23 mouse cellular contexts compared by ENCODE assay signal in the genomic region with DNA sequence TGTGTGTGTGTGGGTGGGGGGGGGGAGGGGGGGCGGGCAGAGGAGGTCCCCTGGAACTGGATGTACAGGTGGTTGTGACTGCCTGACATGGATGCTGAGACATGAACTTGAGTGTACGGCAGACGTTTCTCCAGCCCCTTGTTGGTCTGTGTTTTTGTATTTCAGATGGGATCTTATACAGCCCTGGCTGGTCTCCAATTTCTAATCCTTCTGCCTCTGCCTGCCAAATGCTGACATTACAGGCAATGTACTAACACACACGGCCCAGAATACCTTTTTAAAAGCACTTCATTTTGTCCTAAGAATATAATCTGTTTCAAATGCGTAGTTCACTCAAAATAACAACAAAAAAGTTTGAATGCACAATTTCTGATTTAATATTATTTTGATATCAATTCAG. TPM values are rescaled to one million over a fixed set of nuclear protein-coding genes. Genes with fewer than 3 reads are reported as not detected.
A peak's percentile ranks its signal among the peaks of the same experiment; 100 is the strongest.
DNase-seq lines count a peak whose midpoint lies in the region; ATAC-seq and TF ChIP-seq lines count a peak whose summit lies in the region.
"Had no signal": no experiment of that assay in that cellular context is flagged by ENCODE, and none has a peak within 500 bp of the region (broad histone marks: within the 10 kb centered on the region; RNA-seq: fewer than 3 reads in every experiment).

No protein-coding gene starts in this region.

- H3K4me1 ChIP-seq in forebrain, embryonic 14.5 days (ENCODE audit: control insufficient read depth, insufficient read depth, low read length) = no peaks in the 10 kb centered on the region
- H3K4me1 ChIP-seq in forebrain, embryonic 12.5 days = peaks cover 4% of the 10 kb centered on the region; the same call in 1 of the 2 replicates
- H3K4me1 ChIP-seq in lung, postnatal 0 days (ENCODE audit: insufficient read depth, low read depth, low read length) = no peaks in the 10 kb centered on the region
- no peaks in the 10 kb centered on the region for H3K4me1 ChIP-seq in stomach, postnatal 0 days (replicated peaks; ENCODE audit: control insufficient read depth, insufficient read depth)
- H3K4me1 ChIP-seq: embryonic facial prominence, embryonic 15.5 days; limb, embryonic 12.5 days had no signal

- H3K36me3 ChIP-seq in forebrain, embryonic 14.5 days (ENCODE audit: control insufficient read depth, insufficient read depth, low read length) = no peaks in the 10 kb centered on the region
- H3K36me3 ChIP-seq in forebrain, embryonic 12.5 days (replicated peaks) = no peaks in the 10 kb centered on the region
- H3K36me3 ChIP-seq in lung, postnatal 0 days (ENCODE audit: insufficient read depth, low read length) = no peaks in the 10 kb centered on the region
- no peaks in the 10 kb centered on the region for H3K36me3 ChIP-seq in stomach, postnatal 0 days (ENCODE audit: control insufficient read depth, insufficient read depth, low read length)
- H3K36me3 ChIP-seq: embryonic facial prominence, embryonic 15.5 days; heart, embryonic 13.5 days; limb, embryonic 12.5 days; midbrain, embryonic 10.5 days; neural tube, embryonic 15.5 days had no signal

- TF ChIP-seq EP300 in lung, postnatal 0 days (IDR thresholded peaks at IDR 0.05) = no peak
- no peak for TF ChIP-seq EP300 in stomach, postnatal 0 days (optimal IDR thresholded peaks at IDR 0.05)

- ATAC-seq in forebrain, embryonic 14.5 days = no peak
- ATAC-seq in forebrain, embryonic 12.5 days (ENCODE audit: low FRiP score) = no peak
- no peak for ATAC-seq in lung, postnatal 0 days
- ATAC-seq in stomach, postnatal 0 days (ENCODE audit: low FRiP score, low TSS enrichment) = no peak
- ATAC-seq: activated CD4-positive, CD25-positive, alpha-beta regulatory T cell, adult 4 months; forebrain, embryonic 13.5 days; Patski had no signal

- H3K9ac ChIP-seq in forebrain, embryonic 14.5 days (ENCODE audit: low read length) = no peak overlapping the region
- H3K9ac ChIP-seq in forebrain, embryonic 12.5 days = no peak overlapping the region
- no peak overlapping the region for H3K9ac ChIP-seq in lung, postnatal 0 days (replicated peaks; ENCODE audit: low read depth)
- H3K9ac ChIP-seq in stomach, postnatal 0 days (ENCODE audit: low read length) = no peak overlapping the region
- H3K9ac ChIP-seq: embryonic facial prominence, embryonic 15.5 days; forebrain, embryonic 13.5 days; heart, embryonic 13.5 days; limb, embryonic 12.5 days; neural tube, embryonic 15.5 days had no signal

- 56% methylated on average over 5 of the region's 5 CpGs for WGBS in forebrain, embryonic 14.5 days
- 85% methylated on average over 5 of the region's 5 CpGs for WGBS in forebrain, embryonic 12.5 days
- WGBS in lung, postnatal 0 days = 54% methylated on average over 4 of the region's 5 CpGs
- WGBS in stomach, postnatal 0 days = 35% methylated on average over 5 of the region's 5 CpGs

- DNase-seq in forebrain, embryonic 14.5 days (ENCODE audit: low spot score) = peak; percentile 66
- peak; percentile 7 for DNase-seq in heart, postnatal 4 days
- no peak for DNase-seq in heart, postnatal 14 days
- DNase-seq in lung, postnatal 0 days (ENCODE audit: low spot score) = peak; percentile 51
- no peak for DNase-seq in lung, postnatal 4 days
- DNase-seq in stomach, postnatal 0 days (ENCODE audit: low spot score) = no peak
- DNase-seq: adrenal gland, postnatal 14 days; cerebellum, adult 2 months; kidney, adult 18-20 months; kidney, postnatal 14 days; lung, postnatal 36 days; right cerebral cortex, postnatal 25 days; thymus, postnatal 25 days had no signal

- intact Hi-C loops in heart, postnatal 14 days (cut with DNase I) = loop anchor here (10.0 kb wide), 1 partner anchor 497 kb away; no protein-coding TSS in a partner anchor

- H3K9me3 ChIP-seq in forebrain, embryonic 14.5 days (replicated peaks; ENCODE audit: control insufficient read depth, low read length) = no peaks in the 10 kb centered on the region
- no peaks in the 10 kb centered on the region for H3K9me3 ChIP-seq in forebrain, embryonic 12.5 days
- no peaks in the 10 kb centered on the region for H3K9me3 ChIP-seq in lung, postnatal 0 days (ENCODE audit: low read length)
- no peaks in the 10 kb centered on the region for H3K9me3 ChIP-seq in stomach, postnatal 0 days (ENCODE audit: control insufficient read depth, low read length)
- H3K9me3 ChIP-seq: embryonic facial prominence, embryonic 15.5 days; forebrain, embryonic 13.5 days; heart, embryonic 13.5 days; limb, embryonic 12.5 days; midbrain, embryonic 10.5 days; neural tube, embryonic 15.5 days had no signal

- no peak overlapping the region for H3K4me2 ChIP-seq in forebrain, embryonic 14.5 days (ENCODE audit: low read length)
- no peak overlapping the region for H3K4me2 ChIP-seq in forebrain, embryonic 12.5 days
- H3K4me2 ChIP-seq in lung, postnatal 0 days (replicated peaks; ENCODE audit: low read depth, low read length) = no peak overlapping the region
- H3K4me2 ChIP-seq in stomach, postnatal 0 days (replicated peaks; ENCODE audit: low read depth) = no peak overlapping the region
- H3K4me2 ChIP-seq: embryonic facial prominence, embryonic 15.5 days; forebrain, embryonic 13.5 days; heart, embryonic 13.5 days; limb, embryonic 12.5 days; neural tube, embryonic 15.5 days had no signal

- no peak for TF ChIP-seq CTCF in lung, postnatal 0 days (IDR thresholded peaks at IDR 0.05)
- peak; percentile 37; the same call in 1 of the 2 replicates for TF ChIP-seq CTCF in stomach, postnatal 0 days (IDR thresholded peaks at IDR 0.05; ENCODE audit: low read depth)

- no peaks in the 10 kb centered on the region for H3K27me3 ChIP-seq in forebrain, embryonic 14.5 days (replicated peaks; ENCODE audit: control insufficient read depth, insufficient read depth, low read length)
- H3K27me3 ChIP-seq in forebrain, embryonic 12.5 days = no peaks in the 10 kb centered on the region
- H3K27me3 ChIP-seq in lung, postnatal 0 days (replicated peaks; ENCODE audit: insufficient read depth, low read length) = no peaks in the 10 kb centered on the region
- no peaks in the 10 kb centered on the region for H3K27me3 ChIP-seq in stomach, postnatal 0 days (ENCODE audit: control insufficient read depth, insufficient read depth, low read length)
- H3K27me3 ChIP-seq: embryonic facial prominence, embryonic 15.5 days; forebrain, embryonic 13.5 days; heart, embryonic 13.5 days; limb, embryonic 12.5 days; neural tube, embryonic 15.5 days; Patski had no signal

- H3K4me3 ChIP-seq in forebrain, embryonic 14.5 days (ENCODE audit: low read depth, low read length) = no peak overlapping the region
- H3K4me3 ChIP-seq in forebrain, embryonic 12.5 days (replicated peaks) = no peak overlapping the region
- H3K4me3 ChIP-seq in lung, postnatal 0 days (ENCODE audit: low read depth, low read length) = no peak overlapping the region
- no peak overlapping the region for H3K4me3 ChIP-seq in stomach, postnatal 0 days (ENCODE audit: low read depth, low read length)
- H3K4me3 ChIP-seq: embryonic facial prominence, embryonic 15.5 days; forebrain, embryonic 13.5 days; heart, embryonic 13.5 days; limb, embryonic 12.5 days; midbrain, embryonic 10.5 days; myocyte; neural tube, embryonic 15.5 days had no signal

- H3K27ac ChIP-seq in forebrain, embryonic 14.5 days (ENCODE audit: low read depth, low read length) = no peak overlapping the region
- H3K27ac ChIP-seq in forebrain, embryonic 12.5 days = no peak overlapping the region
- no peak overlapping the region for H3K27ac ChIP-seq in lung, postnatal 0 days (ENCODE audit: low read length)
- H3K27ac ChIP-seq in stomach, postnatal 0 days (replicated peaks) = no peak overlapping the region
- H3K27ac ChIP-seq: embryonic facial prominence, embryonic 15.5 days; forebrain, embryonic 13.5 days; limb, embryonic 12.5 days; midbrain, embryonic 10.5 days; neural tube, embryonic 15.5 days had no signal

RNA-seq across cellular contexts. Expression of gene Agl, which starts 23.4 kb away (rescaled TPM):
- 10.7 and 11.8 TPM in 2 replicates for polyA plus RNA-seq in forebrain, embryonic 14.5 days (2014; fragmentation: Nextera tagmentation; extraction: Ambion mirVana)
- 15.9 and 16.3 TPM in 2 replicates for polyA plus RNA-seq in forebrain, embryonic 12.5 days (2016; fragmentation: Nextera tagmentation; extraction: Ambion mirVana)
- 100 to 1,000 TPM; 134 to 148 TPM for total RNA-seq in heart, postnatal 4 days (2021)
- total RNA-seq in heart, postnatal 14 days (2021) = 100 to 1,000 TPM; 183 to 189 TPM
- 6.3 and 6.5 TPM in 2 replicates for polyA plus RNA-seq in lung, postnatal 0 days (2015; fragmentation: Nextera tagmentation; extraction: Ambion mirVana)
- polyA plus RNA-seq in stomach, postnatal 0 days (2015; fragmentation: Nextera tagmentation; extraction: Ambion mirVana) = 8.9 and 9.1 TPM in 2 replicates

RNA-seq across cellular contexts. Expression of gene Frrs1, which starts 27.9 kb away (rescaled TPM):
- polyA plus RNA-seq in forebrain, embryonic 14.5 days (2014; fragmentation: Nextera tagmentation; extraction: Ambion mirVana) = 1.9 and 3.1 TPM in 2 replicates
- 6.3 and 6.5 TPM in 2 replicates for polyA plus RNA-seq in forebrain, embryonic 12.5 days (2016; fragmentation: Nextera tagmentation; extraction: Ambion mirVana)
- 10 to 100 TPM in 1 of 2 experiments, 1 to 10 TPM in 1; 8.0 to 11.9 TPM for total RNA-seq in heart, postnatal 4 days (2021)
- 1 to 10 TPM; 4.8 to 5.2 TPM for total RNA-seq in heart, postnatal 14 days (2021)
- 5.6 and 6.0 TPM in 2 replicates for polyA plus RNA-seq in lung, postnatal 0 days (2015; fragmentation: Nextera tagmentation; extraction: Ambion mirVana)
- 22.3 and 24.1 TPM in 2 replicates for polyA plus RNA-seq in stomach, postnatal 0 days (2015; fragmentation: Nextera tagmentation; extraction: Ambion mirVana)

Comparison
In these comparisons a context has a peak if more than half of its experiments do, and no peak if none do; other contexts are left out.
1. DNase-seq: peak in forebrain, embryonic 14.5 days (single experiment), heart, postnatal 4 days (single experiment) and lung, postnatal 0 days (single experiment); none in heart, postnatal 14 days (0 of 2), lung, postnatal 4 days (0 of 2) and stomach, postnatal 0 days (single experiment).